Mouse (Mus musculus) embryonic facial prominence, embryonic 15.5 days (tissue): ENCODE measurements around the gene Aktip. TPM values are rescaled to one million over a fixed set of nuclear protein-coding genes. Genes with fewer than 3 reads are reported as not detected.

Experiments used
- ATAC-seq: fragments of 200-750 bp; cut with Nextera tagmentation; 2 replicates; pipeline ENCODE4 v1.8.0; 2017; ENCODE audit warnings: low read depth, moderate TSS enrichment; ENCODE audit not compliant: insufficient number of reproducible peaks, low FRiP score, low TSS enrichment
- H3K27ac ChIP-seq: fragments of 300-500 bp; sonication (generic); replicated peaks from 2 replicates; pipeline ENCODE4 v1.5.1; 2015; ENCODE audit warnings: mild to moderate bottlenecking, inconsistent platforms
- H3K27me3 ChIP-seq: fragments of 300-500 bp; sonication (generic); 2 replicates; pipeline ENCODE4 v1.6.1; 2015; ENCODE audit warnings: inconsistent platforms
- H3K36me3 ChIP-seq: fragments of 300-500 bp; sonication (generic); 2 replicates; pipeline ENCODE4 v1.6.1; 2015; ENCODE audit warnings: mild to moderate bottlenecking, inconsistent platforms
- H3K4me1 ChIP-seq: fragments of 300-500 bp; sonication (generic); 2 replicates; pipeline ENCODE4 v1.6.1; 2015; ENCODE audit warnings: inconsistent platforms
- H3K4me2 ChIP-seq: fragments of 300-500 bp; sonication (generic); replicated peaks from 2 replicates; pipeline ENCODE4 v1.6.1; 2015; ENCODE audit warnings: mild to moderate bottlenecking, inconsistent platforms
- H3K4me3 ChIP-seq: fragments of 300-500 bp; sonication (generic); replicated peaks from 2 replicates; pipeline ENCODE4 v1.5.1; 2015; ENCODE audit warnings: mild to moderate bottlenecking, inconsistent platforms
- H3K9ac ChIP-seq: fragments of 300-500 bp; sonication (generic); 2 replicates; pipeline ENCODE4 v1.6.1; 2015; ENCODE audit warnings: inconsistent platforms
- H3K9me3 ChIP-seq: fragments of 300-500 bp; sonication (generic); replicated peaks from 2 replicates; pipeline ENCODE4 v1.6.1; 2016; ENCODE audit warnings: inconsistent platforms
- WGBS: fragments of 180-500 bp; shearing (Covaris S2); methylation state at CpG from one replicate; pipeline ENCODE4 v1.1.7; 2015; 5-methylcytosine and 5-hydroxymethylcytosine counted together
- polyA plus RNA-seq: library from polyadenylated mRNA; unstranded; fragments of >200 nt; fragmentation: Nextera tagmentation; extraction: Ambion mirVana; gene quantifications from 2 replicates; pipeline ENCODE4 v1.2.1, GENCODE M21; 2015

Gene Aktip
- polyA plus RNA-seq, 1 experiment from 2014 or later: 60.6 TPM

DNA sequence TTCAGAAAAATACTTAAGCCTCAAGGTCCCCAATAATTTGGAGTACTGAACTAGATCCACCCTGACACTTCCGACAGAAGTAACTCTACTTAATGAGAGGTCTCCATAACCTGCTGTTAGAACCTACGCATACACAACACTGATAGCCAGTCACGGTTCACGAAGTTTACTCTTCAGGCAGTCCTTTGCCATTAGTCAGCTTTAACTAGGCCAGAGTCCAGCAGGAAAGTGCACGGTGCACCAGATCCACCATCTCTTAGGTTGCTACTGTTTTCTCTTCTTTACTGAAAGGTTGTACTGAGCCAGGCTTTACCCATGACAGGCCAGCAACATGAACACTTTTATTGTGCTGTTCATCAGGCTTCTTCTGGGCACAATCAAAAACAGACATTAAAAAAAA, 75.5 kb downstream of the Aktip start:
- Histone ChIP-seq H3K27ac (no peak overlapping the region), H3K9ac (no peak overlapping the region), H3K27me3 (no peaks in the 10 kb centered on the region), H3K4me3 (no peak overlapping the region), H3K4me2 (no peak overlapping the region), H3K9me3 (no peaks in the 10 kb centered on the region), H3K36me3 (peaks cover 86% of the 10 kb centered on the region), H3K4me1 (no peaks in the 10 kb centered on the region)
- 93% methylated on average over 5 of the region's 5 CpGs for WGBS
- no peak for ATAC-seq

GRCm38 (mm10) chr8:91118131-91118530, 81.6 kb downstream of the Aktip start:
- Histone ChIP-seq H3K9ac (no peak overlapping the region), H3K9me3 (no peaks in the 10 kb centered on the region), H3K27ac (no peak overlapping the region), H3K4me1 (no peaks in the 10 kb centered on the region), H3K4me3 (no peak overlapping the region), H3K27me3 (no peaks in the 10 kb centered on the region), H3K36me3 (peaks cover 83% of the 10 kb centered on the region), H3K4me2 (no peak overlapping the region)
- ATAC-seq: no peak
- 69% methylated on average over 3 of the region's 3 CpGs for WGBS

- Histone ChIP-seq H3K4me3 (no peak overlapping the region), H3K36me3 (peaks cover 82% of the 10 kb centered on the region), H3K9me3 (no peaks in the 10 kb centered on the region), H3K27me3 (no peaks in the 10 kb centered on the region), H3K4me1 (no peaks in the 10 kb centered on the region), H3K27ac (no peak overlapping the region), H3K4me2 (no peak overlapping the region), H3K9ac (no peak overlapping the region)
- ATAC-seq: no peak
- whole genome bisulfite sequencing: 93% methylated on average over 4 of the region's 4 CpGs
Observed at GRCm38 (mm10) chr8:91117537-91117936, 82.2 kb downstream of the Aktip start.

DNA sequence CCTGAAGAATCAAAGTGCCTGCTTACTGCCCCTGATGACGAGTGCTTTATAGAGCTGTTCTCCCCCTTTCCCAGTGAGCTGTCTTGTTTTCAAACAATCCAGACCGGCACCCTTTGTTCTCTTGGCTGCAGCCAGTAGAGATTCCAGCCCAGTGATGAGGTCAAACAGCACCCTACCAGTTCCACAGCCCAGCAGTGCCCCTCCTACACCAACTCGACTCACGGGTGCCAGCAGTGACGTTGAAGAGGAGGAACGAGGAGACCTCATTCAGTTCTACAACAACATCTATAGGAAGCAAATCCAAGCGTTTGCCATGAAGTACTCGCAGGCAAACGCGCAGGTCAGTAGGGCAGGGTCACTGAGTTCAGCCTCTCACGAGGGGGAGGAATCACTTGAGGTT, 84.9 kb downstream of the Aktip start:
- no peaks in the 10 kb centered on the region for H3K4me1 ChIP-seq
- H3K9me3 ChIP-seq: no peaks in the 10 kb centered on the region
- ATAC-seq: no peak
- no peaks in the 10 kb centered on the region for H3K27me3 ChIP-seq
- no peak overlapping the region for H3K4me3 ChIP-seq
- peaks cover 58% of the 10 kb centered on the region for H3K36me3 ChIP-seq
- no peak overlapping the region for H3K4me2 ChIP-seq
- H3K9ac ChIP-seq: no peak overlapping the region
- no peak overlapping the region for H3K27ac ChIP-seq
- 82% methylated on average over 11 of the region's 11 CpGs for WGBS

GRCm38 (mm10) chr8:91114428-91114827, 85.3 kb downstream of the Aktip start:
- ATAC-seq: no peak
- Histone ChIP-seq H3K27ac (no peak overlapping the region), H3K9me3 (no peaks in the 10 kb centered on the region), H3K9ac (no peak overlapping the region), H3K27me3 (no peaks in the 10 kb centered on the region), H3K4me1 (no peaks in the 10 kb centered on the region), H3K4me3 (no peak overlapping the region), H3K4me2 (no peak overlapping the region), H3K36me3 (peaks cover 54% of the 10 kb centered on the region)
- WGBS: 92% methylated on average over 5 of the region's 5 CpGs

DNA sequence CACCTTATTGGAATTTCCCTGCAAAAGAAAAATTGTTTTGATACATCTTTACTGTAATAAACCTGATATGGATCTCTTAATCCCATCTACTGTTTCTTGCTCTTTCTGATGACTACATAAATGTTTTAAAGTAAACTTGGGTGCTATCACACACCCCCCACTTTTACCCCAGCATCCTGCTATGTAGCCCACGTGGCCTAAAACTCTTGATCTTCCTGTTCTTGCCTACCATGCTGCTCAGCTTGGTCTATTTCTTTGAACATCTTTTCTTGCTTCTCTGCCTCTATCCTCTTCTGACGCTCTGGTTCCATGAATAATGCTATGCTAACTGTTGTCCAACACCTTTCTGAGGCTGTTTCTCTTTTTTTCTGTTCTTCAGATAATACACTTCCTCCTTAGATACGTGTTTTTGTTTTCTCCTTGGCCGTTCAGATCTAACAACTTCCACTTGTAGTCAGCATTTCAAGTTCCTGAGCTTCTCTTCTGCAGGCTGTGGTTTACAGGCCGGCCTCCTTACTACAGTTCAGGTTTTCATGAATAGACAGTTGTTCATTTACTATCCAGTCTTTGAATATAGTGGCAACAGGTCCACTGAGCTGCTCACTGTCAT, 87.8 kb downstream of the Aktip start:
- 87% methylated on average over 5 of the region's 5 CpGs for WGBS
- H3K9ac ChIP-seq: no peak overlapping the region
- H3K36me3 ChIP-seq: peaks cover 52% of the 10 kb centered on the region
- H3K27me3 ChIP-seq: no peaks in the 10 kb centered on the region
- H3K27ac ChIP-seq: no peak overlapping the region
- no peaks in the 10 kb centered on the region for H3K4me1 ChIP-seq
- no peaks in the 10 kb centered on the region for H3K9me3 ChIP-seq
- no peak overlapping the region for H3K4me2 ChIP-seq
- no peak overlapping the region for H3K4me3 ChIP-seq
- ATAC-seq: no peak

- Histone ChIP-seq H3K27ac (no peak overlapping the region), H3K4me3 (no peak overlapping the region), H3K9ac (no peak overlapping the region), H3K27me3 (no peaks in the 10 kb centered on the region), H3K4me2 (no peak overlapping the region), H3K4me1 (no peaks in the 10 kb centered on the region), H3K9me3 (no peaks in the 10 kb centered on the region), H3K36me3 (peaks cover 47% of the 10 kb centered on the region)
- ATAC-seq: no peak
- 93% methylated on average over 12 of the region's 12 CpGs for WGBS
Observed at GRCm38 (mm10) chr8:91106271-91106670, 93.5 kb downstream of the Aktip start.

DNA sequence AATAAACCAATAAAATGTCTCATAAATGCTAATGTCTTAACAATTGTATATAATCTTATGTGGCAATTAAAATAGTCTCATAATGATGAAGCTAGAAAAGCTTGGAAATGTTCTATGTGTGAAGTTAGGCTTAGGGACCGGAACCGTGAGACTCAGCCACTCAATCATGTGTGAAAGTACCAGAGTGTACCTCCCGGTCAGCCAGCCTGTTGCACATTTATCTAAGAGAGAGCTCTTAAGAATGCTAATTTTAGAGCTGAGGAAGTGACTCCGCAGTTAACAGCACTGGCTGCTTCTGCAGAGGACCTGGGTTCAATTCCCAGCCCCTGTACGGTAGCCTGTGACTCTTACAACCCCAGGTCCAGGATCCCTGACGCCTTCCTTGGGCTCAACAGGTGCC, 101.7 kb downstream of the Aktip start:
- no peak overlapping the region for H3K9ac ChIP-seq
- no peaks in the 10 kb centered on the region for H3K4me1 ChIP-seq
- peaks cover 51% of the 10 kb centered on the region for H3K36me3 ChIP-seq
- H3K4me3 ChIP-seq: no peak overlapping the region
- no peak for ATAC-seq
- no peaks in the 10 kb centered on the region for H3K9me3 ChIP-seq
- WGBS: 91% methylated on average over 6 of the region's 6 CpGs
- no peak overlapping the region for H3K4me2 ChIP-seq
- H3K27ac ChIP-seq: no peak overlapping the region
- H3K27me3 ChIP-seq: no peaks in the 10 kb centered on the region

- Histone ChIP-seq H3K9me3 (no peaks in the 10 kb centered on the region), H3K27me3 (no peaks in the 10 kb centered on the region), H3K36me3 (peaks cover 49% of the 10 kb centered on the region), H3K9ac (no peak overlapping the region), H3K4me2 (no peak overlapping the region), H3K4me3 (no peak overlapping the region), H3K27ac (no peak overlapping the region), H3K4me1 (no peaks in the 10 kb centered on the region)
- ATAC-seq: no peak
- WGBS: 84% methylated on average over 5 of the region's 5 CpGs
Observed at GRCm38 (mm10) chr8:91094135-91094534, 105.6 kb downstream of the Aktip start.

GRCm38 (mm10) chr8:91089601-91090000, 110.2 kb downstream of the Aktip start:
- H3K4me3 ChIP-seq: no peak overlapping the region
- H3K27me3 ChIP-seq: no peaks in the 10 kb centered on the region
- H3K9me3 ChIP-seq: no peaks in the 10 kb centered on the region
- no peak overlapping the region for H3K9ac ChIP-seq
- peaks cover 45% of the 10 kb centered on the region for H3K36me3 ChIP-seq
- no peak for ATAC-seq
- no peak overlapping the region for H3K4me2 ChIP-seq
- 91% methylated on average over 2 of the region's 2 CpGs for WGBS
- H3K4me1 ChIP-seq: no peaks in the 10 kb centered on the region
- H3K27ac ChIP-seq: no peak overlapping the region

DNA sequence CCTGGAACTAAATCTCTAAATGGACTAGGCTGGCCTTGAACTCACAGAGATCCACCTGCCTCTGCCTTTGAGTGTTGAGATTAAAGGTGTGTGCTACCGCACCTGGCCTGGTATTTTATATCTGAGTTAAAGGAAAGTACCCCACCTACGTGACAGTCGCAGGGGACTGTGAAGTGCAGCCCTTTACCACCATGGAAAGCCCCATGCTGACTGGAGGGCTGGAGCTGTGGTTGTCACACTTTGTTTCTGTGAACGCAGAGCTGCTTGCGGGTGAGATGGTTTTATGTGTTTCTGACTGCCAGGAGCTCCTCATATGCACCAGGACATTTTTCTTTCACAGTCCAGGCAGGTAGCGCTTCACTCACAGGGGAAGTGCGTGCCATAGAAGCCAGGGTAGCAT, 111.3 kb downstream of the Aktip start:
- ATAC-seq: no peak
- no peak overlapping the region for H3K9ac ChIP-seq
- no peaks in the 10 kb centered on the region for H3K4me1 ChIP-seq
- no peak overlapping the region for H3K4me3 ChIP-seq
- H3K27ac ChIP-seq: no peak overlapping the region
- H3K9me3 ChIP-seq: no peaks in the 10 kb centered on the region
- no peak overlapping the region for H3K4me2 ChIP-seq
- no peaks in the 10 kb centered on the region for H3K27me3 ChIP-seq
- H3K36me3 ChIP-seq: peaks cover 48% of the 10 kb centered on the region
- 93% methylated on average over 7 of the region's 7 CpGs for WGBS

GRCm38 (mm10) chr8:91082428-91082827, 117.3 kb downstream of the Aktip start:
- H3K4me1 ChIP-seq: no peaks in the 10 kb centered on the region
- H3K36me3 ChIP-seq: peaks cover 42% of the 10 kb centered on the region
- H3K4me3 ChIP-seq: no peak overlapping the region
- H3K27me3 ChIP-seq: no peaks in the 10 kb centered on the region
- no peak for ATAC-seq
- H3K4me2 ChIP-seq: no peak overlapping the region
- 90% methylated on average over 12 of the region's 12 CpGs for WGBS
- no peak overlapping the region for H3K27ac ChIP-seq
- no peaks in the 10 kb centered on the region for H3K9me3 ChIP-seq
- H3K9ac ChIP-seq: no peak overlapping the region
